Mouse (Mus musculus): Measurements from ENCODE around the gene Kcnk18.

- TF ChIP-seq CTCF (IDR thresholded peaks at IDR 0.05; ENCODE audit: low read depth) (no peak), EP300 (IDR thresholded peaks at IDR 0.05; ENCODE audit: low read depth) (no peak)
These were observed 9.4 kb downstream of the Kcnk18 start for GRCm38 (mm10) chr19:59228376-59228775.
